Mouse (Mus musculus) B cell, adult 62 days (primary cell): Measurements from ENCODE around the gene Cenpt. TPM values are rescaled to one million over a fixed set of nuclear protein-coding genes. Genes with fewer than 3 reads are reported as not detected.

Experiments used
- total RNA-seq: library from RNA; stranded (reverse); gene quantifications from 4 replicates; pipeline ENCODE4 v1.2.4, GENCODE M21; 2023

Cenpt gene
- total RNA-seq: 14.4 to 20.3 TPM (median 16.1 TPM) in 4 replicates

GRCm38 (mm10) chr8:105853178-105853577 is at the start of gene Cenpt:
Gene Cenpt, minus strand, starts transcription at chr8:105853278.

GRCm38 (mm10) chr8:105900180-105900940 is 47.3 kb upstream of the Cenpt start, which contains the start of gene Pskh1:
Gene Pskh1, plus strand, starts transcription at chr8:105900441.

GRCm38 (mm10) chr8:105893339-105893738 is 40.3 kb upstream of the Cenpt start, which contains the start of gene Nrn1l:
Gene Nrn1l, plus strand, starts transcription at chr8:105893567.

GRCm38 (mm10) chr8:105880754-105881520 is 27.9 kb upstream of the Cenpt start, which contains the start of gene Edc4:
Gene Edc4, plus strand, starts transcription at chr8:105880881.

GRCm38 (mm10) chr8:105860143-105860981 is 7.3 kb upstream of the Cenpt start, which contains the start of gene Nutf2:
Gene Nutf2, plus strand, starts transcription at chr8:105860580.

GRCm38 (mm10) chr8:105854715-105855216 is 1.7 kb upstream of the Cenpt start, which contains the start of gene Thap11:
Gene Thap11, plus strand, starts transcription at chr8:105855132.

GRCm38 (mm10) chr8:105826861-105827848 is 25.9 kb downstream of the Cenpt start, which contains the start of the genes Ranbp10 and Tsnaxip1:
Gene Ranbp10, minus strand, starts transcription at chr8:105827350.
Gene Tsnaxip1, plus strand, starts transcription at chr8:105827731.

Other genes starting within 250 kb of the Cenpt start
- gene Ripor1, start 248.0 kb downstream of the Cenpt start, total RNA-seq: 26.0 to 30.1 TPM (median 27.9 TPM) in 4 replicates
- gene Ctcf, start 216.7 kb downstream of the Cenpt start, total RNA-seq: 184 to 204 TPM (median 191 TPM) in 4 replicates
- gene Agrp, start 215.9 kb downstream of the Cenpt start, total RNA-seq: not detected in 4 replicates
- 141 to 151 TPM (median 147 TPM) in 4 replicates for gene Carmil2, start 167.0 kb downstream of the Cenpt start, total RNA-seq
- gene Acd, start 152.2 kb downstream of the Cenpt start, total RNA-seq: 96.4 to 110 TPM (median 104 TPM) in 4 replicates
- gene Pard6a, start 152.1 kb downstream of the Cenpt start, total RNA-seq: 14.0 to 21.8 TPM (median 19.9 TPM) in 4 replicates
- not detected in 4 replicates for gene 4933405L10Rik, start 145.6 kb downstream of the Cenpt start, total RNA-seq
- gene Enkd1, start 145.1 kb downstream of the Cenpt start, total RNA-seq: 2.0 to 3.9 TPM (median 3.7 TPM) in 4 replicates
- 0.94 to 2.8 TPM (median 1.7 TPM) in 4 replicates for gene Gfod2, start 94.6 kb downstream of the Cenpt start, total RNA-seq
- 34.7 to 39.4 TPM (median 37.0 TPM) in 4 replicates for gene Ranbp10, start 25.9 kb downstream of the Cenpt start, total RNA-seq
- 0.75 to 0.91 TPM (median 0.83 TPM) in 4 replicates for gene Tsnaxip1, start 25.5 kb downstream of the Cenpt start, total RNA-seq
- gene Thap11, start 1.9 kb upstream of the Cenpt start, total RNA-seq: 12.8 to 17.1 TPM (median 14.2 TPM) in 4 replicates
- 18.1 to 38.7 TPM (median 36.1 TPM) in 4 replicates for gene Nutf2, start 7.3 kb upstream of the Cenpt start, total RNA-seq
- 80.5 to 84.4 TPM (median 81.9 TPM) in 4 replicates for gene Edc4, start 27.6 kb upstream of the Cenpt start, total RNA-seq
- 1.1 to 3.8 TPM (median 1.4 TPM) in 4 replicates for gene Nrn1l, start 40.3 kb upstream of the Cenpt start, total RNA-seq
- 23.0 to 24.7 TPM (median 23.5 TPM) in 4 replicates for gene Pskh1, start 47.2 kb upstream of the Cenpt start, total RNA-seq
- 1.5 to 3.5 TPM (median 1.8 TPM) in 4 replicates for gene Ctrl, start 80.6 kb upstream of the Cenpt start, total RNA-seq
- gene Psmb10, start 85.2 kb upstream of the Cenpt start, total RNA-seq: 122 to 142 TPM (median 126 TPM) in 4 replicates
- gene Lcat, start 90.1 kb upstream of the Cenpt start, total RNA-seq: 0.97 TPM in 1 of 4 replicates, not detected in the others
- 13.1 to 17.6 TPM (median 13.2 TPM) in 4 replicates for gene Slc12a4, start 112.8 kb upstream of the Cenpt start, total RNA-seq
- not detected in 4 replicates for gene Dpep3, start 126.2 kb upstream of the Cenpt start, total RNA-seq
- gene Dus2, start 138.1 kb upstream of the Cenpt start, total RNA-seq: 29.7 to 43.8 TPM (median 34.7 TPM) in 4 replicates
- not detected in 4 replicates for gene Dpep2nb, start 152.7 kb upstream of the Cenpt start, total RNA-seq
- 5.9 to 8.6 TPM (median 6.8 TPM) in 4 replicates for gene Ddx28, start 158.6 kb upstream of the Cenpt start, total RNA-seq
- 179 to 192 TPM (median 188 TPM) in 4 replicates for gene Nfatc3, start 205.6 kb upstream of the Cenpt start, total RNA-seq